ENCODE assay signal across 9 mouse cellular contexts in the genomic region with DNA sequence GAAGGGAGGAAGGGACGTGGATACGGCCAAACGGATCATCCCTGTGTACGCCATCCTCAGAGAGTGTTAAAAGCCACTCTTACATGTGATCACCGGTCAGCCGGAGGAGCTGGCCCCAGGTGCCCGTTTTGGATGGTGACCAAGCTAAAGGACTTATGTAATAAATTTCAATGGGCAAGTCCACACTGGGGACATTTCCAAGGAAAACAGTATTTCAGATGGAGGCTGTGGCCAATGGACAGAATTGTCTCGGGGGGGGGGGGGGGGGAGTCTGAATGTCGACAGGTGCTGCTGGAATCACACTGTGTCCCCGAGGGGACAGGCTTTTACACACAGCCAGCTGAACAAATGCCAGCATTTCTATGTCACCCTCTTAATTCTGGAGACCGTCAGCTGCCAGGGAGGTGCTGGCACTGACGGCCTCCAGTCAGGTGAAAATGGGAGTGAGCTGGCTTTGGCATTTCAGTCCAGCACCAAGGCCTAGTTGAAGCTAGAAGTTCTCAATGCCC.
A peak's percentile ranks its signal among the peaks of the same experiment; 100 is the strongest.
DNase-seq lines count a peak whose midpoint lies in the region; ATAC-seq and TF ChIP-seq lines count a peak whose summit lies in the region.
"Had no signal": no experiment of that assay in that cellular context is flagged by ENCODE, and none has a peak within 500 bp of the region (broad histone marks: within the 10 kb centered on the region; RNA-seq: fewer than 3 reads in every experiment).

No protein-coding gene starts in this region.

- no peak overlapping the region for H3K27ac ChIP-seq in kidney, adult 2 months (ENCODE audit: insufficient read depth, low read depth, low read length)
- H3K27ac ChIP-seq in kidney, embryonic 14.5 days (ENCODE audit: low read depth, low read length): no peak overlapping the region
- H3K27ac ChIP-seq in heart, postnatal 0 days (ENCODE audit: low read depth): no peak overlapping the region
- no peak overlapping the region for H3K27ac ChIP-seq in forebrain, embryonic 15.5 days (replicated peaks)

- no peak for TF ChIP-seq CTCF in kidney, adult 2 months (conservative IDR thresholded peaks at IDR 0.05; ENCODE audit: insufficient read depth, insufficient read length, low read depth, low read length)
- no peak for TF ChIP-seq CTCF in heart, postnatal 0 days (IDR thresholded peaks at IDR 0.05; ENCODE audit: low read depth)

- no peak for TF ChIP-seq EP300 in heart, postnatal 0 days (IDR thresholded peaks at IDR 0.05; ENCODE audit: low read depth)

- no peak overlapping the region for H3K9ac ChIP-seq in kidney, embryonic 14.5 days (ENCODE audit: low read depth, low read length)
- H3K9ac ChIP-seq in heart, postnatal 0 days (replicated peaks; ENCODE audit: low read depth, low read length): no peak overlapping the region
- H3K9ac ChIP-seq in forebrain, embryonic 15.5 days (replicated peaks): no peak overlapping the region

- no peak for TF ChIP-seq POLR2A in kidney, adult 2 months (IDR thresholded peaks at IDR 0.05; ENCODE audit: low read depth, low read length)

- WGBS in kidney, adult 2 months: 59% methylated on average over 12 of the region's 12 CpGs
- 85% methylated on average over 12 of the region's 12 CpGs for WGBS in kidney, embryonic 14.5 days
- WGBS in heart, postnatal 0 days: 50% methylated on average over 12 of the region's 12 CpGs
- 73% methylated on average over 12 of the region's 12 CpGs for WGBS in forebrain, embryonic 15.5 days

- H3K4me1 ChIP-seq in kidney, adult 2 months (ENCODE audit: control insufficient read depth, insufficient read depth, low read length): no peaks in the 10 kb centered on the region
- peaks cover 25% of the 10 kb centered on the region for H3K4me1 ChIP-seq in kidney, embryonic 14.5 days (ENCODE audit: control insufficient read depth, insufficient read depth, low read length)
- no peaks in the 10 kb centered on the region for H3K4me1 ChIP-seq in heart, postnatal 0 days (ENCODE audit: control insufficient read depth, insufficient read depth)
- peaks cover 26% of the 10 kb centered on the region for H3K4me1 ChIP-seq in forebrain, embryonic 15.5 days

- no peaks in the 10 kb centered on the region for H3K36me3 ChIP-seq in kidney, adult 2 months (ENCODE audit: control insufficient read depth, insufficient read depth, low read length)
- no peaks in the 10 kb centered on the region for H3K36me3 ChIP-seq in kidney, embryonic 14.5 days (ENCODE audit: control insufficient read depth, insufficient read depth, low read length)
- no peaks in the 10 kb centered on the region for H3K36me3 ChIP-seq in heart, postnatal 0 days (replicated peaks; ENCODE audit: control insufficient read depth, insufficient read depth, low read length)
- no peaks in the 10 kb centered on the region for H3K36me3 ChIP-seq in forebrain, embryonic 15.5 days

- no peaks in the 10 kb centered on the region for H3K27me3 ChIP-seq in kidney, adult 2 months (replicated peaks; ENCODE audit: control insufficient read depth, insufficient read depth, low read length)
- peaks cover 3% of the 10 kb centered on the region; the same call in 1 of the 2 replicates for H3K27me3 ChIP-seq in kidney, embryonic 14.5 days (ENCODE audit: control insufficient read depth, insufficient read depth, low read length)
- H3K27me3 ChIP-seq in heart, postnatal 0 days (ENCODE audit: control insufficient read depth, insufficient read depth, low read length): peaks cover 5% of the 10 kb centered on the region
- H3K27me3 ChIP-seq in forebrain, embryonic 15.5 days: peaks cover 32% of the 10 kb centered on the region

- H3K9me3 ChIP-seq in kidney, embryonic 14.5 days (ENCODE audit: control insufficient read depth, low read length): no peaks in the 10 kb centered on the region
- H3K9me3 ChIP-seq in heart, postnatal 0 days (replicated peaks; ENCODE audit: control insufficient read depth, low read length): no peaks in the 10 kb centered on the region
- H3K9me3 ChIP-seq in forebrain, embryonic 15.5 days: no peaks in the 10 kb centered on the region

- no peak for ATAC-seq in kidney, embryonic 14.5 days (ENCODE audit: low FRiP score, low TSS enrichment)
- peak; percentile 58 for ATAC-seq in heart, postnatal 0 days (ENCODE audit: insufficient read depth, low read depth)
- ATAC-seq in forebrain, embryonic 15.5 days (replicated peaks): no peak

- H3K4me3 ChIP-seq in kidney, adult 2 months (ENCODE audit: insufficient read depth, low read depth, low read length): no peak overlapping the region
- H3K4me3 ChIP-seq in kidney, embryonic 14.5 days (ENCODE audit: low read length): no peak overlapping the region
- no peak overlapping the region for H3K4me3 ChIP-seq in heart, postnatal 0 days (ENCODE audit: low read depth, low read length)
- no peak overlapping the region for H3K4me3 ChIP-seq in forebrain, embryonic 15.5 days

- peak; percentile 17 for DNase-seq in adrenal gland, adult 2 months
- no peak for DNase-seq in adrenal gland, adult 8-10 months
- peak; percentile 73 for DNase-seq in kidney, adult 2 months
- DNase-seq in heart, postnatal 0 days (ENCODE audit: low spot score): peak; percentile 16
- DNase-seq in lung, postnatal 36 days: peak; percentile 87
- DNase-seq in layer of hippocampus, adult 9-11 months: no peak

- no peak overlapping the region for H3K4me2 ChIP-seq in kidney, embryonic 14.5 days (replicated peaks; ENCODE audit: low read depth, low read length)
- no peak overlapping the region for H3K4me2 ChIP-seq in heart, postnatal 0 days (ENCODE audit: low read depth, low read length)
- H3K4me2 ChIP-seq in forebrain, embryonic 15.5 days (replicated peaks): no peak overlapping the region
- H3K4me2 ChIP-seq: midbrain, embryonic 11.5 days had no signal

Comparison
In these comparisons a context has a peak if more than half of its experiments do, and no peak if none do; other contexts are left out.
1. DNase-seq: peak in adrenal gland, adult 2 months (single experiment), kidney, adult 2 months (single experiment), heart, postnatal 0 days (single experiment) and lung, postnatal 36 days (single experiment); none in adrenal gland, adult 8-10 months (single experiment) and layer of hippocampus, adult 9-11 months (single experiment).